Mouse (Mus musculus) adrenal gland, adult 8-10 months (tissue): ENCODE measurements at regions not wholly inside any gene's neighbourhood (a gene's known extent, or its start where the extent isn't known, plus 50 kb on each side); places are given as distances from the start of the nearest gene placed in this dataset.

ENCODE experiments used
- DNase-seq: peaks from one replicate; pipeline ENCODE4 v3.0.0; 2022

DNA sequence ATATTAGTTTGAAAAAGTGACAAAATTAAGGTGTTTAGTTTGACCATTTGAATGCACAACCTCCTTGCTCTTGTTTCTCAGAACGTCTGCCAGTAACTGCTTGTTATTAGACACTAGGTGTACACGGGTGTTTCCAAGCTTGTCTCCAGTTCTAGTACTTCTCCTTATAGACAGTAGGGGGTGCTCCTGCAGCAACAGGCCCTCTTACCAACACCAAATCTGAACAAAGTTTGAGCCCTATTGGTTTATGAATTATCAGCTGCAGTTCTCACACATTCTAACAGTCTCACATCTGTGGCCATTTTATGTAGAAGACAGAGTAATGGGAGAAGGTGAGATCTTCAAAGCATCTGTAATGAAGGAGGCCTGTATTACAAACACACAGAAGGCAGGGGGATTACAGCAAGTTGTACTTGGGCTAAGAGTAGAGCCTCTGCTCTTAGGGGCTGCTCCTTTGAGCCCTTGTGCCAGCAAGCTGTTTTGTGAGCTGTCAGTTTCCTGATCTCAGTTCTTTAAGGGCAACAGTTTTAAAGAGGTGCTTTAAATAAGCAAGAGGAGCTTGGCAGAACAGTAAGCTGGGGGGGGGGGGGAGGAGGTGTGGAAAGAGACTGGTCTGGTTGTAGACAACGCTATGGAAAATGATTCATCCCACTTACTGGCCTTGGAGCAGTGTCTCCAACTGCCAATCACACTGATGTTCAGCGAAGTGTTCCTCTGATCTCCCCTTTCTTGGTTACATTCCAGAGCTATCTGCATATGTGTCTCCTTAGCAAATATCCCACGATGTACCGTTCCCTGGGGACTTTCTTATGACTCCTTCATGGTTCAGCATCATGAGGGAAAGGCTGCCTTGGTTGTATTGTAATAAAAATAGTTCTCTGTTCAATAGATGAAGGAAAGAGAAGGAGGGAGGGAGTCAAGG is 71.3 kb upstream of the Cep162 start:
- DNase-seq = no peak

DNA sequence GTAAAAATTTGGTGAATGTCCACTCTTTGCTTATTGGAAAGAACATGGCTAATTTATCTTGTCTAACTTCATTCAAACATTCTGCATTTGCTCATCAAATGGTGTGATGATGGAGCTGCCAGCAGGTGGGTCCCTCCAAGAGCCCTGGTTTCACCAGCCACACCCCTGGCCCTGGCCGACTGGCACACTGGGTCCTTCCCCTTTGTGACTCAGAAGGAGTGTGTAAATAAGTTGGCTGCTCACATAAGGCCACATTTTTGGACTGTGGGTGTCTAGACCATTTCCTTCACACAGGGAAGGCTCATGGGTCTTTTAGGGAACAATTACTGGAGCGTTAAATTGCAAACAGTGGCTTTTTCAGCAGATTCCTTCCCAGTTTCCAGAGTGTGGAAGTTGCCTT is 68.4 kb upstream of the Cep162 start:
- no peak for DNase-seq

DNA sequence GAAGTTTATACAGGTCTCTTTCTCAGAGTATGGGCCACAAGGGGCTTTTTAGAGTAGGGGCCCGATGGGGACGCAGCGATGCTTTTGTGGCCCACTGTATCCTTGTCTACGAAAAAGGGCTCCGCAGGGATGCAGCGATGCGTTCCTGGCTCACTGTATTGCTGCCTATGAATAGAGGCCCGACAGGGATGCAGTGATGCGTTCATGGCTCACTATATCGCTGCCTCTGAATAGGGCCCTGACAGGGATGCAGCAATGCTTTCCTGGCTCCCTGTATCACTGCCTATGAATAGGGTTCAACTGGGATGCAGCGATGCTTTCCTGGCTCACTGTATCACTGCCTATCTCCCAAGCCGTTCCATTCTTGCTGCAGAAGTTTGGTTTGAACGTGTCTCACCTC is 65.4 kb upstream of the Cep162 start:
- DNase-seq = no peak

DNA sequence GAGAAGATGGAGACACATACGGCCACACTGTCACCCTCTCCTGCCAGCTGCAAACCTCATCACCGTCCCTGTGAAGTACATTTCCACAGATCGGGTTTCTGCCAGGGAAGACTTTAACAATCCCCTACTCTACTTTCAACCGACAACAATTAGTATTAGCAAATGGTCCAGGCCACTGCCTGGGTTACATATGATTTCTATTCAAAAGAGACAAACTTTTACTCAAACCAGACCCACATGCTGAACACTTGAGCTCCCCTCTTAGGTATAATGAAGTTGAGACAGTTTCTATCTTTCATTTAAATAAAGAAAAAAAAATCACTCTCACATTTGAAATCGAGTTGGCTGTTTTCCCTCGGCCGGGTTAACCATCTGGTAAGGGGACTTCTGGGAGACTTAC is 63.4 kb upstream of the Cep162 start:
- DNase-seq = no peak

DNA sequence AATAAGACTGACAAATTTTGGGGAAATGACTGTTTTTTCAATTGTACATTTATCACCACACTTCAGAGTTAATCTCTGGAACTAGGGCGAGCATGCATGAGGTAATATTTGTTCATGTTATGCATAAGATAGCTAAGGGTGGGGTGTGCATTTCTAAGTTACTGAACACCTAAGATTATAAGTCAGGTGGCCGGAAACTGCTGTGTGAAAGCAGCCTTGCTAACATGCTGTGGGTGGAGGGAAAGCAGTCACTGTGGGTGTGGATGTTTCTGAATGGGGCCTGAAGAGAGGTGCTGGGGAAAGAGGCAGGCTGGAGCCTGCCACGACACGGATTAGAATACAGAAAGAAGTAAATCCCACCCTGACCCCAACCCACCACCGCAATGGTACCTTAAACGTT is 54.8 kb upstream of the Cep162 start:
- no peak for DNase-seq
